Mouse (Mus musculus): Measurements from ENCODE around the gene Ndufc2. TPM values are rescaled to one million over a fixed set of nuclear protein-coding genes. Genes with fewer than 3 reads are reported as not detected.

The Ndufc2 gene
- polyA plus RNA-seq, 1 experiment from 2014 or later: 501 TPM

DNA sequence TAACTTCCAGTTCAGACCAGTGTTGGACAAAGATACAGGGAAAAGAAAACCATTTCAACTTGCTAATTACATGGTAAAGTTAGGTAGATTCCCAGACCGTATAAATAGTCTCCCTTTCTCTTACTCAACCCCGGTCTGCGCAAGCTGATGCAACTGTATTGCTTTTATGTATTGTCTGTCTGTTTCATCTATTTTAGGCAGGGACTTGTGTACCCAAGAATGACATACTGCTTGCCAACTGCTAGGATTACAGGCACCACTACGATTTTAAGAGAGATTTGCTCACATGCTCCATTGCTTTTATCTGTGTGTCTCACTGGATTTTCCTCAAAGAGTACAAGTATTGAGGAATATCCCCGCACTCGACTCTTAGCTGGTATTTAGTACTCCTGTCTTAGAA, 860 bp upstream of the Ndufc2 start:
- Histone ChIP-seq H3K27me3 (replicated peaks; ENCODE audit: control insufficient read depth, insufficient read depth, low read length) (no peaks in the 10 kb centered on the region), H3K27ac (ENCODE audit: low read depth, low read length) (no peak overlapping the region), H3K4me1 (ENCODE audit: control insufficient read depth, insufficient read depth, low read depth, low read length) (peaks cover 9% of the 10 kb centered on the region), H3K4me3 (ENCODE audit: low read length) (no peak overlapping the region), H3K9me3 (ENCODE audit: control insufficient read depth, low read length) (no peaks in the 10 kb centered on the region), H3K36me3 (ENCODE audit: control insufficient read depth, insufficient read depth, low read length) (no peaks in the 10 kb centered on the region), H3K9ac (ENCODE audit: low read depth, low read length) (no peak overlapping the region), H3K4me2 (ENCODE audit: low read length) (no peak overlapping the region)
- ATAC-seq: no peak
- WGBS: 90% methylated on average over 6 of the region's 6 CpGs

DNA sequence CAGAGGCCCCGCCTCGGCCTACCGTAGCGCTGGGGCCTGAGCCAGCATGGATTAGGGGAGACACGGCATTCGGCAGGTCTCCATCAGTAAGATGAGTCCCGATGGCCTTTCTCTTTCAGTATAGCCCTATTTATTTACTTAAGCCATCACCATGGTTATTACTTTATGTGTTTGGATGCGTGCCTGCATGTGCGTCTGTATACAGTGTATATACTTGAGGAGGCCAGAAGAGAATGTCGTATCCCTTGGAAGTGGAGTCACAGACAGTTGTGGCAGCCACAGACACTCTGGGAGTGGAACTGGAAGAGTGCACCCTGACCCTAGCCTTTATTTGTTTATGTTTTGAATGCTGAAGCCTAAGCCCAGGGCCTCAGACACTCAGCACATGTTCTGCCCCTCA, 7.3 kb downstream of the Ndufc2 start:
- H3K4me2 ChIP-seq (ENCODE audit: low read length): no peak overlapping the region
- H3K4me3 ChIP-seq (ENCODE audit: low read length): no peak overlapping the region
- no peak overlapping the region for H3K9ac ChIP-seq (ENCODE audit: low read depth, low read length)
- H3K36me3 ChIP-seq (ENCODE audit: control insufficient read depth, insufficient read depth, low read length): peaks cover 14% of the 10 kb centered on the region
- 82% methylated on average over 10 of the region's 10 CpGs for WGBS
- ATAC-seq: no peak
- H3K27me3 ChIP-seq (replicated peaks; ENCODE audit: control insufficient read depth, insufficient read depth, low read length): no peaks in the 10 kb centered on the region
- no peak overlapping the region for H3K27ac ChIP-seq (ENCODE audit: low read depth, low read length)
- H3K4me1 ChIP-seq (ENCODE audit: control insufficient read depth, insufficient read depth, low read depth, low read length): no peaks in the 10 kb centered on the region
- no peaks in the 10 kb centered on the region for H3K9me3 ChIP-seq (ENCODE audit: control insufficient read depth, low read length)

- H3K4me2 ChIP-seq (ENCODE audit: low read length): no peak overlapping the region
- ATAC-seq: no peak
- H3K27ac ChIP-seq (ENCODE audit: low read depth, low read length): no peak overlapping the region
- H3K36me3 ChIP-seq (ENCODE audit: control insufficient read depth, insufficient read depth, low read length): peaks cover 14% of the 10 kb centered on the region
- H3K4me1 ChIP-seq (ENCODE audit: control insufficient read depth, insufficient read depth, low read depth, low read length): no peaks in the 10 kb centered on the region
- no peaks in the 10 kb centered on the region for H3K9me3 ChIP-seq (ENCODE audit: control insufficient read depth, low read length)
- H3K4me3 ChIP-seq (ENCODE audit: low read length): no peak overlapping the region
- H3K27me3 ChIP-seq (replicated peaks; ENCODE audit: control insufficient read depth, insufficient read depth, low read length): no peaks in the 10 kb centered on the region
- H3K9ac ChIP-seq (ENCODE audit: low read depth, low read length): no peak overlapping the region
- WGBS: 100% methylated on average over 2 of the region's 2 CpGs
Measured at GRCm38 (mm10) chr7:97411106-97411505, 11.3 kb downstream of the Ndufc2 start.

GRCm38 (mm10) chr7:97411575-97411974, 11.8 kb downstream of the Ndufc2 start:
- Histone ChIP-seq H3K27me3 (replicated peaks; ENCODE audit: control insufficient read depth, insufficient read depth, low read length) (no peaks in the 10 kb centered on the region), H3K4me3 (ENCODE audit: low read length) (no peak overlapping the region), H3K9ac (ENCODE audit: low read depth, low read length) (no peak overlapping the region), H3K36me3 (ENCODE audit: control insufficient read depth, insufficient read depth, low read length) (peaks cover 14% of the 10 kb centered on the region), H3K4me1 (ENCODE audit: control insufficient read depth, insufficient read depth, low read depth, low read length) (no peaks in the 10 kb centered on the region), H3K9me3 (ENCODE audit: control insufficient read depth, low read length) (no peaks in the 10 kb centered on the region), H3K27ac (ENCODE audit: low read depth, low read length) (no peak overlapping the region), H3K4me2 (ENCODE audit: low read length) (no peak overlapping the region)
- 82% methylated on average over 3 of the region's 3 CpGs for WGBS
- ATAC-seq: no peak

- H3K27ac ChIP-seq (ENCODE audit: low read depth, low read length): no peak overlapping the region
- peaks cover 14% of the 10 kb centered on the region for H3K36me3 ChIP-seq (ENCODE audit: control insufficient read depth, insufficient read depth, low read length)
- ATAC-seq: no peak
- H3K4me2 ChIP-seq (ENCODE audit: low read length): no peak overlapping the region
- no peaks in the 10 kb centered on the region for H3K27me3 ChIP-seq (replicated peaks; ENCODE audit: control insufficient read depth, insufficient read depth, low read length)
- no peak overlapping the region for H3K4me3 ChIP-seq (ENCODE audit: low read length)
- H3K9ac ChIP-seq (ENCODE audit: low read depth, low read length): no peak overlapping the region
- 96% methylated on average over 1 of the region's 1 CpGs for WGBS
- no peaks in the 10 kb centered on the region; the same call in 1 of the 2 replicates for H3K4me1 ChIP-seq (ENCODE audit: control insufficient read depth, insufficient read depth, low read depth, low read length)
- no peaks in the 10 kb centered on the region for H3K9me3 ChIP-seq (ENCODE audit: control insufficient read depth, low read length)
Measured at GRCm38 (mm10) chr7:97413981-97414380, 14.2 kb downstream of the Ndufc2 start.

- Histone ChIP-seq H3K36me3 (ENCODE audit: control insufficient read depth, insufficient read depth, low read length) (peaks cover 14% of the 10 kb centered on the region), H3K9ac (ENCODE audit: low read depth, low read length) (no peak overlapping the region), H3K27me3 (replicated peaks; ENCODE audit: control insufficient read depth, insufficient read depth, low read length) (no peaks in the 10 kb centered on the region), H3K4me2 (ENCODE audit: low read length) (no peak overlapping the region), H3K4me1 (ENCODE audit: control insufficient read depth, insufficient read depth, low read depth, low read length) (no peaks in the 10 kb centered on the region; the same call in 1 of the 2 replicates), H3K27ac (ENCODE audit: low read depth, low read length) (no peak overlapping the region), H3K9me3 (ENCODE audit: control insufficient read depth, low read length) (no peaks in the 10 kb centered on the region), H3K4me3 (ENCODE audit: low read length) (no peak overlapping the region)
- no peak for ATAC-seq
- WGBS: 81% methylated on average over 1 of the region's 1 CpGs
Measured at GRCm38 (mm10) chr7:97414426-97414825, 14.6 kb downstream of the Ndufc2 start.

- H3K4me3 ChIP-seq (ENCODE audit: low read length): no peak overlapping the region
- H3K27ac ChIP-seq (ENCODE audit: low read depth, low read length): no peak overlapping the region
- ATAC-seq: no peak
- no peaks in the 10 kb centered on the region; the same call in 1 of the 2 replicates for H3K4me1 ChIP-seq (ENCODE audit: control insufficient read depth, insufficient read depth, low read depth, low read length)
- no peak overlapping the region for H3K4me2 ChIP-seq (ENCODE audit: low read length)
- 68% methylated on average over 9 of the region's 9 CpGs for WGBS
- peaks cover 9% of the 10 kb centered on the region for H3K36me3 ChIP-seq (ENCODE audit: control insufficient read depth, insufficient read depth, low read length)
- no peaks in the 10 kb centered on the region for H3K27me3 ChIP-seq (replicated peaks; ENCODE audit: control insufficient read depth, insufficient read depth, low read length)
- no peaks in the 10 kb centered on the region for H3K9me3 ChIP-seq (ENCODE audit: control insufficient read depth, low read length)
- no peak overlapping the region for H3K9ac ChIP-seq (ENCODE audit: low read depth, low read length)
Measured at GRCm38 (mm10) chr7:97414915-97415687, 15.3 kb downstream of the Ndufc2 start.

GRCm38 (mm10) chr7:97416473-97416872, 16.7 kb downstream of the Ndufc2 start:
- no peak overlapping the region for H3K4me3 ChIP-seq (ENCODE audit: low read length)
- ATAC-seq: no peak
- peaks cover 8% of the 10 kb centered on the region; the same call in 1 of the 2 replicates for H3K4me1 ChIP-seq (ENCODE audit: control insufficient read depth, insufficient read depth, low read depth, low read length)

DNA sequence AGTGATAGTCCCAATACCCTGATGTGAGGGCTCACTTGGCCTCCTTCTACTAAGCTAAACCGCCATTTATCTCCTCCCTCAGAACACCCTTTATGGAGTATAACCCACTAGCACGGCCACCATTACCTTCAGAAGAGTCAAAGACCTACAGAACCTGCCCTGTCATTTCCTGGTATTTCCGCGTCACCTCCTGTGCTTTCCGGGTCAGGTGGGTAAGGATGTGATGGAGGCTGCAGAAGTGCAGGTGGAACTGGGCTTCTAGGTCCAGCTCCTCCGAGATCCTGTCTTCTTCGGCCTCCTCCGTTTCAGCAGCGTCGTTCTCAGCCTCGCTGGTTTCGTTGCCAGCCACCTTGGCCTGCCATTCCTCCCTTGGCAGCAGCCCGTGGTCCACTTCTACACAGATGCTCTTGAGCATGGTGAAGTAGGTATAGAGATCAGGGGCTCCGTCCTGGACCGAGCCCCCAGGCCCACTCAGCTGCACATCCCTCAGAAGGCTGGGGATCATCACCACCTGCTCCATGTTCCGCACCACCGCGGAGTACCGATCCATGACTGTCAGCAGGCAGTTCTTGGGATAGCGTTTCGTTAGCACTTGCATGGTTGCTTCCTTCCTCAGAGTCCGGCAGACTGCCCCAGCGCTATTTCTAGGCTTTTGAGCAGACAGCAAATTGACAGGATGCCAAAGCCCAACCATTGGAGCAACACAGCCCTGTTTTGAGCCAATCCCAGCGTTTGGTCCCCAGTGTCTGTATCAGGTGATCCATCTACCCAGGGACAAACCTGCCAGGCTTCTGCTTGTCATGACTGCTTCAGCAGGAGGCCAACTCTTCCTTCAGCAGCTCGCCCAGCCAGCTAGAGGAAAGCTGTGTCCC, 17.3 kb downstream of the Ndufc2 start, which contains the start of gene Thrsp:
Gene Thrsp (minus strand): TSS at position 825 of the 872 bp plus-strand sequence.
- H3K4me2 ChIP-seq (ENCODE audit: low read length): peak within 1 kb of the TSS; percentile 33
- H3K36me3 ChIP-seq (ENCODE audit: control insufficient read depth, insufficient read depth, low read length): no peaks in the 10 kb centered on the region
- WGBS: 71% methylated on average over 25 of the region's 25 CpGs
- peak within 1 kb of the TSS; percentile 49; the same call in 1 of the 2 replicates for H3K27ac ChIP-seq (ENCODE audit: low read depth, low read length)
- H3K27me3 ChIP-seq (replicated peaks; ENCODE audit: control insufficient read depth, insufficient read depth, low read length): no peaks in the 10 kb centered on the region
- no peaks in the 10 kb centered on the region for H3K9me3 ChIP-seq (ENCODE audit: control insufficient read depth, low read length)
- H3K4me3 ChIP-seq (ENCODE audit: low read length): no peak within 1 kb of the TSS
- H3K9ac ChIP-seq (ENCODE audit: low read depth, low read length): peak within 1 kb of the TSS; percentile 4; the same call in 1 of the 2 replicates
- peaks cover 8% of the 10 kb centered on the region; the same call in 1 of the 2 replicates for H3K4me1 ChIP-seq (ENCODE audit: control insufficient read depth, insufficient read depth, low read depth, low read length)
- ATAC-seq: peak; percentile 46

More at GRCm38 (mm10) chr7:97416473-97416872, 16.7 kb downstream of the Ndufc2 start:
- no peaks in the 10 kb centered on the region; the same call in 1 of the 2 replicates for H3K36me3 ChIP-seq (ENCODE audit: control insufficient read depth, insufficient read depth, low read length)
- H3K27me3 ChIP-seq (replicated peaks; ENCODE audit: control insufficient read depth, insufficient read depth, low read length): no peaks in the 10 kb centered on the region
- H3K9me3 ChIP-seq (ENCODE audit: control insufficient read depth, low read length): no peaks in the 10 kb centered on the region
- H3K9ac ChIP-seq (ENCODE audit: low read depth, low read length): no peak overlapping the region
- 90% methylated on average over 4 of the region's 4 CpGs for WGBS
- no peak overlapping the region for H3K4me2 ChIP-seq (ENCODE audit: low read length)
- H3K27ac ChIP-seq (ENCODE audit: low read depth, low read length): no peak overlapping the region
